Mouse (Mus musculus): ENCODE measurements around the gene Llph. TPM values are rescaled to one million over a fixed set of nuclear protein-coding genes. Genes with fewer than 3 reads are reported as not detected.

Gene Llph
- 37.6 and 42.4 TPM in 2 replicates for total RNA-seq (2017)

DNA sequence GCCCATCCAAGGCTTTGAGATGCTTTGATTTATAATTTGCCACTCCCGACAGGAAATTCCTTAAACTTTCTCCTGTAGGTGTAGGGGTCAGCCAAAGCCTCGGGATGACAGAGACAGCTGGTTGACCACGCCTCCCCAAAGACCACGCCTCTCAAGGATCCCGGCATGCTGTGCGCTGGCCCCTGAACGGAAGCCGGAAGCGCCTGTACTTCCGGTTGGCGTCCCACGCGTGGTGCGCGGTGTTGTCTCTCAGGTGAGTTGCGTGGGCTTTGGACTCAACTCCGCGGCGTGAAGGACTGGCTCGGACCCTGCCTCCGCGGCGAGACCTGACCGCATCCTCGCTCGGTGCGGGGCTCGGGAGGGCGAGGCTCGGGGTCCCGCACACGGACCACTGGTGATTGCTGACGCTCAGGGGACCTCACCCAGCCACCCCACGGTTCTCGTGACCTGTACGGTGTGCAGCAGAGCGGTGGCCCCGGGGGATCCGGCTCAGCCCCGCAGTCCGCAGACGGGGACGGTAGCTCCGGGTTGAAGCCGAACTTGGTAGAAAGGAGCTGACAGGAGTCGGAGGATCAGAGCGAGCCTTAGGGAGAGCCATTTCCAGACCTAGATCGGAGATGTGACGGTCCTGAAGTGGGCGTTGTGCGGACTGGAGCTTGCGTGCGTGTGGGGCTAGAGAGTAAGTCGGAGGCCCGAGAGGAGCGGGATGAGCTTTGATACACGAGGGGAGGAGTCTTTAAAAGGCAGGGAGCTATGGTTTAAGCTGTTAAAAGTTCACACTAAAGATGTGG lies at the start of gene Llph:
TSS of gene Llph (plus strand) at position 200 of the 791 bp plus-strand sequence.
- peak; percentile 95 for ATAC-seq (ENCODE audit: extremely low read depth, insufficient number of reproducible peaks, low FRiP score, poor library complexity, severe bottlenecking)

DNA sequence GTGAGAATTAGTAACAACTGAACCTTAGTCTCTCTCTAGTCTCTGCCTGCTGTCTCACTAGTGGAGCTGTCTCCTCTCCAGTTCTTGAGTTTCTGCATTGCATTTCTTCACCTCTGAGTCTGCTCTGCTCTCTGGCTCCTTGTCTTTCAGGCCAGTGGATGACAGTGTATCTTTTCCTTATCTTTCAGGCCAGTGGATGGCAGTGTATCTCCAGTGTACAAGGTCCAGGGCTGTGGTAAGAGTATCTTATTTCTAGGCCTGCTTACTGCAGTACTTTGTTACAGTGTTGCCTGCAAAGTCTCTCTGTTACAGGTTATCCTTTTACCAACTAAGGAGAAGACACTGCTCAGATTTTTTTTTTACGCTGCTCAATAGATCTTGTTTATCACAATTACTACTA lies 44.0 kb upstream of the Llph start:
- peak; percentile 88 for ATAC-seq (ENCODE audit: extremely low read depth, insufficient number of reproducible peaks, low FRiP score, poor library complexity, severe bottlenecking)

DNA sequence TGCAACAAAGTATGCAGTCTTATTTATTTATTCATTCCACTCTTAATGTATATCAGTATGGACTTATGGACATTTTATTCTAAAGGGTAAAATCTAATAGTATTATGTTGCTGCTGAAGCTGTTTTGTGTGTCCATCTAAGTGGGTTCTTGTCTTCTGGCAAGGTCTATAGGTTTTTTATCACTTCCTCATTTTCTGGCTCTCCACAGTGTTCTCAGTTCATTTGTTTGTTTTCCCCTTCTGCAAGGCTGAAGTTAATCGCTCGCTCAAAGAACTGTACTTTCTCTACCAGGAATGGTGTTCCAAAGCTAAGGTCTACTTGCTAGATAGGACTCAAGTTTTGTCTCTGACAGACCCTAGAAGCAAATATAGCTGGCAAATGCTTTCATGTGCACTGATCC lies 43.5 kb upstream of the Llph start:
- no peak for ATAC-seq (ENCODE audit: extremely low read depth, insufficient number of reproducible peaks, low FRiP score, poor library complexity, severe bottlenecking)

DNA sequence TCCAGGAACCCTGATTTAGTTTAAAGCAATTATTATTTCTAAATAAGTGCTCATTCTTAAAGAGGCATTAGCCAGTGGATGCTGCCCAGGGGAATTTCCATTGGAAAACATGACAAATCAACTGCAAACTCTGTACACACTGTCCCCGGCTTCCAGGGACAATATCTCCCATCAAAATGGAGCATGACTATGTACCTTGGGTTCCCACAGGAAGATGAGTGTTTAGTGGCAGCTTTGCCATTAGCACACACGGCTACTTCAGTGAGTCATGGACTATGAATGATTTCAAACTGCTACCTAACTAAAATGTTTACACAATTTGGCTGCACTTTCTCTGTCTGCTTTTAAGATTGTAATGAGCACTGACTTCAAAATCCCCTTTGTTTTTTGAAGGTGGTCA lies 38.4 kb upstream of the Llph start:
- ATAC-seq (ENCODE audit: extremely low read depth, insufficient number of reproducible peaks, low FRiP score, poor library complexity, severe bottlenecking), result no peak

DNA sequence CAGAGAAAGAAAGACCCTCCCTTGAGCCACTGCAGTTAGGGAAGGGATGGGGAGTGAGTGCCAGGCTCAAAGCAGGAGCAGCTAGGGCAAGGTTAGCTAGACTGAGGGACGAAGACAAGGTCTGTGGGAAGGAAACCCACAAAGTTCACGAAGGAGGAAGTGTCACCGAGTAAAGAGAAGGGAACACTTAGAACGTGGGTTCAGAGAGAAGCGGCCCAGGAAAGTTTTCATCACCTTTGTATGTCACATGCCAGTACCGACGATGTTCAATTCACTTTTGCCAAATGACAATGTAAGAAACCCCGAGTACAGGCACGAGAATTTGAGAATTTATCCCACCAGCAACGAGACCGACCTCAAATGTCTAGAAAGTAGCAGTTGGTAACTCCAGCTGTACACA lies 37.6 kb upstream of the Llph start:
- ATAC-seq (ENCODE audit: extremely low read depth, insufficient number of reproducible peaks, low FRiP score, poor library complexity, severe bottlenecking), result peak; percentile 40; the same call in 1 of the 2 replicates

DNA sequence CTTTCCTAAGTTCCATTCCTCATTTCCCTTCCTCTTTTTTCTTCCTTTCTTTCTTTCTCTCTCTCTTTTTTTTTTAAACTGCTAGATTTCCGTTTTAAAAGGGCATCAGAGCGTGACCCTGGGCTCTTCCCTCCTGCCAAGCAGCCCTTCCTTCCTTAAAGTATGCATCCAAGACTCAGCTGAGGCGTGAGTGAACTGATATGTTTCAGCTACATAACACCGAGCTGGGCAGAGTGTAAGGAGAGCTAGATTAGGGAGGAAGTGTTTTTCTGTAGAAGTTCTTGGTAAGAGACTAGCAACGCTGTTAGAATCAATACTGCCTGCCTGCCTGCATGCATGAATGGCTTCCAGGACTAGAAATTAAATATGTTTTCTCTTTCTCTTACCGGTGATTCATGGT lies 37.1 kb upstream of the Llph start:
- no peak for ATAC-seq (ENCODE audit: extremely low read depth, insufficient number of reproducible peaks, low FRiP score, poor library complexity, severe bottlenecking)

DNA sequence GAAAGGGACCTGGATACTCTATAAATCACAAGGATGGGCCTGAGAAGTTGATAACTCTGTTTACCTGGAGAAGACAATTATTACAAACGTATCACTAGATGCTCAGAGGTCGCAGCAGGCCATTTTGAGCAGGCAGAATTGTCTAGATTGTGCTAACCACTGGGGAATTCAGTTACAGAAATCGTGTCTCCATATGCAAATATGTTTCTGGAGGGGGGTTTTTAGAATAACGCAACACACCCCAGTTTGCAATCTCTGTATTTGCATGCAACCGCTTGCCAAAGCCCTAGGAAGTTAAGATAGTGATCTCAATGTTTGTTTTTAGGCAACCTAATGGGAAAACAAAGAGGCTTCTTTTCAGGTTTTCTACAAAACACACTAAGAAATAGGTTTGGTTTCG lies 35.7 kb upstream of the Llph start:
- peak; percentile 63 for ATAC-seq (ENCODE audit: extremely low read depth, insufficient number of reproducible peaks, low FRiP score, poor library complexity, severe bottlenecking)

DNA sequence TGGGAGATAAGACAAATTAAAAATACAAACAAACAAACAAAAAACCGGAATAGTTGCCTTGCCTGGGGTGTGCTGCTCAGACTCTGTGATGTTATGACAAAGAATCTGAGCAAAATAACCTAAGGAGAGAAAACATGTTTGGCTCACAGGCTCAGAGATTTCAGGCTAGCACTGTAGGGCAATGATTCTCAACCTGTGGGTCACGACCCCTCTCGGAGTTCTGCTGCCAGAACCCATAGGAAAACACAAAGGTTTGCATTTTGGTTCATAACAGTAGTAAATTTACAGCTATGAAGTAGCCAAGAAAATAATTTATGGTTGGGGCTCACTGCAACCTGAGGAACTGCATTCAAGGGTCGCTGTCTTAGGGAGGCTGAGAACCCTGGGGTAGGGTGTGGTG lies 34.6 kb upstream of the Llph start:
- ATAC-seq (ENCODE audit: extremely low read depth, insufficient number of reproducible peaks, low FRiP score, poor library complexity, severe bottlenecking), result no peak

DNA sequence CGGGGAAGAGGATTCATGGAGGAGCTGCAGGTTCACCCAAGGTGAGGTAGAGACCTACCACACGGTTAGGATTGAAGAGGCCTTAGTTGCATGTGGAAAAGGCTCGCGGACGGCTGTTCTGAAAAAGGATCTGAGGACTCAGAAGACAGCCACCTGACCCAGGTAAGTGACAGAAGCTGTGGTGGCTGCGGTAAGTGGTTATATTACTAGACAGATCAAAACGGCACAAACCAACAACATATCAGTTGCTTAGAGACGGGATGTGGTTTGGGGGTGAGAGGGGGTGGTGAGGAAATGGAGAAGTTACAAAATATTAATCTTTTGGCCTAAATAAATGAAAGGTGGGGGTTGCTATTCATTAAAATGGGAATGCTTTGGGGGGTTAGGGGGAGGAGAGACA lies 33.6 kb upstream of the Llph start:
- ATAC-seq (ENCODE audit: extremely low read depth, insufficient number of reproducible peaks, low FRiP score, poor library complexity, severe bottlenecking), result peak; percentile 85

DNA sequence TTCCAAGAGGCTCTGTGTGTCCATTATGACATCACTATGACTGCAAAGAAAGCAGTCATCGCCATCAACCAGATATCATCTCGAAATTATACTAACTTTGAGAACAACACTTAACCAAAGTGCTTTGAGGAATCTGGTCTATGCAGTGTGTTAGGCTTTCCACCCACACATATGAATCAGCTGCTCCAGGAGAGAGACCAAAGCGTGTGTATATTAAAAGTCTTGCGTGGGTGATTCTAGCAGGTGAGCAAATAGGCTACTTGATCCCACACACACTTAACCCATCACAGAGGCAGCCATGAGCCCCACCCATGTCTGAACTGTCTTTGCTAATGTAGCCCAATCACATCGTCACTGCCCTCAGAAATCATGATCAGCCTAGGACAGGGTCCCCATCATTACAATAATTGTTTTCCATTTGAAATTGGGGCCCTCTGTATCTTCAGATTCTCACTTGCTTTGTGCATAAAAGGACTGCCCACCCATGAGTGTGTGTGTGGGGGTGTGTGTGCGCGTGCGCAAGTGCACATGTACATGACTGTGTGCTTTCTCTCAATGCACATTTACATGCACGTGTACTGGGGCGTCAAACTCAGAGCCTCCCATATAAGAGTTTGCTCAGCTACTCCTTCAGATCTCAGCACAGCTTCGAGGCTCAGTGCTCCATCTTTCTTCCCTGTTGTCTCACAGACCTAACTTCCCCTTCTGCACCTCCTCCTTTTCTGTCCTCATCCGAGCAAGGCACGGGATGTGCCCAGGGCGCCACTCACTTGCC lies 29.6 kb upstream of the Llph start:
- no peak for ATAC-seq (ENCODE audit: extremely low read depth, insufficient number of reproducible peaks, low FRiP score, poor library complexity, severe bottlenecking)

DNA sequence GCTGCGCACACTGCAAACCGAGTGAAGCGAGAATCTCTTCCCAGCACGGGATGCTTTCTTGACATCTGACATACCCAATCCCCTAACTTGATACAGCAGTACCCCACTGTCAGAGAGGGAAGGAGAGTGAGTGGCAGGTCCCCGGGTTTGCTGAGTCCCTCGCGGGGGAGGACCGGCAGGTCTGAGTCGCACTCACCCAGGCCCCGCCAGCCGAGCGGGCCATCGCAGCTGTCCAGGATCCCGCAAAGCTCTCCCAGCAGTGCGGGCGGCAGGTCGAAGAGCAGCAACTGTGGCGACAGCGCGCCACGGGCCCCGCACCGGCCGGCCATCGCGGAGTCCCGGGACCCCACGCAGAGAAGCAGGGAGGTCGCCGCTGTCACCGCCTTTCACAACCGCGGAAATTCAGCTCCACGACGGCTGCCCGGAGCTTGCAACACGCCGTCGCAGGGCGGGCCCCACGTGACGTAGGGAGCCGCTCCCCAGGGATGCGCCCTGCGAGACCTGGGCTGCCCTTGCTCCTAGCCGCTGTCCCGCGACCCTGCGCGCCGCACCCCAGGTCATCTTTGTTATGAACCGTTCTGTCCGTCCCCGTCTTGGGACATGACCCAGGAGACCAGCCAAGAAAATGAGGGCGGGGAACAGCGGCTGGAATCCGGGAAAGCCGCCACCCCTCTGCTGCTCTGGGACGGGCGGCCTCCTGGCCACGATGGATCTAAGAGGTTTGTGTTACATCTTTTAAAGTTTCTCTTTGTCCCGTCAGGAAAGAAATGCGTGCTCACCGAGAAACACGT lies 25.5 kb upstream of the Llph start, which contains the start of gene Tmbim4:
TSS of gene Tmbim4 (plus strand) at position 460 of the 791 bp plus-strand sequence.
- ATAC-seq (ENCODE audit: extremely low read depth, insufficient number of reproducible peaks, low FRiP score, poor library complexity, severe bottlenecking), result peak; percentile 47

DNA sequence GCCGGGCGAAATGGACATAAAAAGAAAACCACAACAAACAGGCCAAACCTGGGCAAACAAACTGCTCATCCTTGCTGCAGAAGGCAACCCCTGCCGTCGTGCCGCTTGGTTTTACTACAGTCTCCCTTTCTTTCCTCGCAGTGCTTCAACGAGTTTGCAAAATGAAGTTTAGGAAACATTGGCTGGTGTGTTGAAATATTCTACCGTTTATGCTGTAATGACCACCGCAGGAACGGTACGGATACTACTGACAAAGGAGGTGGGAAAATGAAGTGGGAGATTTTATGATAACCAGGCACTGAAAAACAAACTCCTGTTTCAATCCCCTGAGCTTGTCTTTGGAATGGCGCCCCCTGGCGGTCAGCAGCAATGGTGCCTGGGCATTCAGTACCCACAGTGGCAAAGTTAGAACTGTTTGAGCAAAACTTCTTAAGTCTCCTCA lies 24.9 kb upstream of the Llph start, which contains the start of gene Irak3:
TSS of gene Irak3 (minus strand) at position 170 of the 442 bp plus-strand sequence.
- peak; percentile 70 for ATAC-seq (ENCODE audit: extremely low read depth, insufficient number of reproducible peaks, low FRiP score, poor library complexity, severe bottlenecking)

DNA sequence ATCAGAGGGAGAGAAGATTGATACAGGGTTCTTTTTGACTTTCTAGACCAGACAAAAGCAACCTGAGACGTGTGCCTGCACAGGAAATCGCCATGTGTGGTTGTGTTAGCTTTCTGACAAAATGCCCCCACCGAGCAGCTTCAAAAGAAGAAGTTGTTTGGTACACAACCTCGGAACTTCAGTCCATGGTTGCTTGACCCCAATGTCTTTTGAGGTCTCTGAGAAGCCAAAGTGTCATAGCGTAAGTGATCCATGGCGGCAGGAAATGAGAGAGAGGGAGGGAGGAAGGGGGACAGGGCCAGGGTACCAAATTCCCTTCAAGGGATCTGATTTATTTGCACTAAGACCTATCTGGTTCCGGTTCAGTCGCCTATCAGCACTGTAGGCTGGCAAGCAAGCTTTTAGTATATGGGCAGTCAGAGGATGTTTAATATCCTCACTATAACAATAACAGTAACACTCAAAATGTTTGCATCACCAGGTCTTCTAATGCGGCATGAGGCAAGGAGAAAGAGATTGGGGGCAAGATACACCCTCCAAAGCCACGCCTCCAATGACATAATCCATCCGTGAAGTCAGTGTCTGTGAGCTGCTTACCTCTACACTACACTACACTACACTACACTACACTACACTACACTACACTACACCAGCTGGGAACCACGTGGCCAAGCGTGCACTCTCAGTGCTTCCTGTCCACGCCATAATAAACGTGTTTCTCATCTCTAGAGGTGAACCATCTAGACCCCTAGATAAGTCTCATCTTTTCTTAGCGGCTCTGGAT lies 24.2 kb upstream of the Llph start:
- ATAC-seq (ENCODE audit: extremely low read depth, insufficient number of reproducible peaks, low FRiP score, poor library complexity, severe bottlenecking), result peak; percentile 45; the same call in 1 of the 2 replicates

DNA sequence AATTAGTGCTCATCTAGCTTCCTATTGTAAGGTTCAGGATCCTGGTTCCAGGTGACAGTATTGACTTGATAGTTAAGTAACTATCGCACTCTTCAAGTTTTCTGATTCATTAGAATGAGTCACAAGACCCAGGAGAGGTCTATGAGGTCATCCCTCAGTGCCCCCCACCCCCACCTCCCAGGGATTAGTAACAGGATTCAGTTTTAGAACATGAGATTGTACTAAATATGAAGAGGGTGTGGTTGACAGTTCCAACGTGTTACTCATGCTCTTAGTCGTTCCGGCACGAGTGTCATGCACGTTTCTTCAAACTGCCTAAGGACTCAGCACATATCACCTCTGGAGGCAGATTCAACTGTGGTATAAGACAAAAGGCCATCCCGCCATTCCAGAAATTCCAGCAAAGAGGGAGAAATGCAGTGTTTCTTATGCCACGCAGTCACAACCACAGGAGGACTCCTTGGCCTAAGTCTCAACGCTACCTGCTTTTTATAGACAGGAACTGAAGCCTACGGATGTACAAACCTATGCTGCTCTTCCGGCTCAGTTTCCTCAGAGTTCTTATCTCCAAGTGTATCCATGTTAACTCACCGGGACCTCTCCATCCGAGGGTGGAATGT lies 22.2 kb upstream of the Llph start:
- no peak for ATAC-seq (ENCODE audit: extremely low read depth, insufficient number of reproducible peaks, low FRiP score, poor library complexity, severe bottlenecking)

DNA sequence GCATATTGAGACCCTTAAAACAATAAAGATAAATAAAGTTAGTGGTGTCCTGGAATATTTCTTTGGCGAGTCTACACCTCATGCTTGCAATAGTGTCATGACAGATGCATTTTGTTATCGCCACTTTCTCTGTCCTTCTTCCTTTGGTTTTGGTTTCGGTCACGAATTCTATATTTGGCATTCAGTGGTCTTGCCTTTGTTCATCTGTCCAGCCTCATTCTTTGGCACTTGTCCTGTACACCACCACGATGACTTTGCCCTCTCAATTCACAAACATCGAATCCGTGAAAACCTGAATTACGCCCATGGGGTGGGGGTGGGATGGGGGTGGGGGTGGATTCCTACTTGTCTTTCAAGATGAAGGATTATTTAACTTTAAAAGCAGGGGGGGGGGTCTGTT lies 18.9 kb upstream of the Llph start:
- no peak for ATAC-seq (ENCODE audit: extremely low read depth, insufficient number of reproducible peaks, low FRiP score, poor library complexity, severe bottlenecking)

DNA sequence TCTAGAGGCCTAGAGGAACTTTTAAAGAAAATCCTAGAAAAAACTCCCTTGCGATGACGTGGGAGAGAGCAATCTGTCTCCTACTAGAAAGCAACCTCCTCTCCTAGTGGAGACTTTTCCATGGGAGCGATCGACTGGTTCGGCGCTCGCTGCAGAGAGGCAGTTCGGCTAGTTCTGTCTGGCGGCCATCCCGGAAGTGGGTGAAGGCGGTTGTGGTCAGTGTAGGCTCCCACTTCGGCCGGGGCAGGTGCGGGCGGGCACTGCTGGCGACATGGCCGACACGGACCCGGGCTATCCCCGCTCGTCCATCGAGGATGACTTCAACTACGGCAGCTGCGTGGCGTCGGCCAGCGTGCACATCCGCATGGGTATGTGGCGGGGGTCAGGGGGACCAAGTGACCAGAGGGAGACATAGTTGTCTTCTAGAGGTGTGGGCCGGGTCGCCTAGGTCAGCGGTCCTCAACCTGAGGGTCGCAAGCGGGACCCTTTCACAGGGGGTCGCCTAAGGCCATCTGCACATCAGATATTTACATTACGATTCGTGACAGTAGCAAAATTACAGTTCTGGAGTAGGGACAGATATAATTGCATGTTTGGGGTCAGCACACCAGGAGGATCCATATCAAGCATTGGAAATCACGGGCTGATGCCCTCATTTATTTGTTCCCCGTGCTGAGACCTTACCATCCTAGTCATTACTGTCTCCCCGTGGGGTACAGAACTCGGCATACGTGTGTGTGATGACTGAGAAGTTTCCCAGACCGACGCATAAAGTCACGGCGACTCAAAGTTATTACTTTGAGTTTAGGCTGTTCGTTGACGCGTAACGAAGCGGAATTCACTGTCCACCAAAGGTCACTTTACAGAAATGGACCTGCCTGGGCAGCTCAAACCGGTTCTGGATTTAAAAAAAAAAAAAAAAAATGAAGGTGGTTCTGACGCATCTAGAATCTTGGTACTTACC lies 18.0 kb upstream of the Llph start:
- peak; percentile 85 for ATAC-seq (ENCODE audit: extremely low read depth, insufficient number of reproducible peaks, low FRiP score, poor library complexity, severe bottlenecking)

DNA sequence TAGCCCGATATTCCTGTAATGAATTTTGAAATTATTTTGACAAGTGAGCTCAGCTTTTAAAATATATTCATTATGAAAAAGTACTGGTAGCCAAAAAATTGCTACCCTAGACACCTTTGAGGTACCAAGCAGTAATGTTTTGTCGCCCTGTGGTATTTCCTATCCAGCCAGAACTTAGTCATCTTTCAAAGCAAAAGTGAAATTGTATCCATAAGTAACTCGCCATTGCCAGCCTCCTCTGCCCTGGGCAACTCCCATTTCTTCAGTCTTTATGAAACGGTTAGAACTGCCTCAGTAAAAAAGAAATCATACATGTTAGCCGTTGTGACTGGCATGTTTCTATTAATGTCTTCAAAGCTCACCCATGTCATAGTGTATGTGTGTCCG lies 17.3 kb upstream of the Llph start:
- ATAC-seq (ENCODE audit: extremely low read depth, insufficient number of reproducible peaks, low FRiP score, poor library complexity, severe bottlenecking), result peak; percentile 32; the same call in 1 of the 2 replicates
